Mouse (Mus musculus): ENCODE results near the gene Apobec1. TPM values are rescaled to one million over a fixed set of nuclear protein-coding genes. Genes with fewer than 3 reads are reported as not detected.
A peak's percentile ranks its signal among the peaks of the same experiment; 100 is the strongest.

Gene Apobec1
- total and polyA plus RNA-seq, 3 experiments, result 39.6 to 42.6 (median 41.9) TPM

DNA sequence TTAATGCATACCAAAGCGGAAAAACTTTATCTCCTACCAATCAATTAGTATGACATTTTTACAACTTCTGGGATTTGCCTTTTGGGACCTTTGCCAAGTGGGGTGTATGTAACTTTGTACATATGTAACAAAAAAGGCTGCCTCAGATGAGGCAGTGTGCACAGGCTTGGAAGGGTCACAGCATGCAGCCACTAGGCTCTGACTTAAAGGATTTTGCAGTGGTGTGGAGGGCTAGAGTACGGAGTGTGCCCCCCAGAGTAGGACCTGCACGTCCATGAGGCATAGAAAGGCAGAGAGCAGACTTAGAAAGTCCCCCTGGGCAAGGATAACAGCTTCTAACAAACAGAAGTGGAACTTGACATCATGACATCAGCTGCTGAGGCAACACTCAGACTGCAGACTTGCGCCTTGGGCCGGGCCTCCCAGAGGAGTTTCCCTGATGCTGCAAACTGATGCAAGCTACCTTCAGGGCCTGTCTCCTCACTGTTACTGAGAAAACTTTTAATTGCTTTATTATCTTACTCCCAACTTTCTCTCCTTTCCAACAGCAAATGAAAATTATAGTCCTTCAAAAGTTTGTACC, 48.2 kb upstream of the Apobec1 start:
- in situ Hi-C loops (cut with MboI; ENCODE audit: low pct_ligation_motif_present, low pct_unique_long_range_greater_than_20kb, low sequenced_read_pairs) (loop anchor here (25.0 kb wide), 1 partner anchor 137 kb away; no protein-coding TSS in a partner anchor), dilution Hi-C loops (cut with MboI; ENCODE audit: extremely low pct_ligation_motif_present, extremely low pct_unique_long_range_greater_than_20kb, low sequenced_read_pairs) (no loop called here)
- peaks cover 16 to 49% of the 10 kb centered on the region in 2 experiments; a peak in 3 of 4 replicates for H3K4me1 ChIP-seq (ENCODE audit: control insufficient read depth in 1 of 2, insufficient read depth in 2 of 2)
- no peak overlapping the region for H3K4me3 ChIP-seq (replicated peaks in 1 of 3; ENCODE audit: low read depth in 2 of 3, low read length in 2 of 3, poor library complexity in 1 of 3)
- H3K36me3 ChIP-seq (replicated peaks in 1 of 2; ENCODE audit: control insufficient read depth in 1 of 2, insufficient read depth in 1 of 2, low read length in 1 of 2), result no peaks in the 10 kb centered on the region
- peak overlapping the region; percentile 76 for H3K9ac ChIP-seq (ENCODE audit: insufficient read depth, low read depth)
- peak; percentile 67 for DNase-seq (ENCODE audit: extremely low read depth)
- no peak overlapping the region for H3K4me2 ChIP-seq (ENCODE audit: insufficient read depth, low read depth, poor library complexity, severe bottlenecking)
- TF ChIP-seq RAD21 (IDR thresholded peaks at IDR 0.05; ENCODE audit: low read depth, low read length) (no peak), NRF1 (IDR thresholded peaks at IDR 0.05; ENCODE audit: low read depth, low read length) (peak; percentile 36; the same call in 1 of the 2 replicates), ZC3H11A (IDR thresholded peaks at IDR 0.05; ENCODE audit: low read depth, low read length) (no peak), POLR2AphosphoS2 (IDR thresholded peaks at IDR 0.05; ENCODE audit: low read depth, low read length) (no peak), BHLHE40 (IDR thresholded peaks at IDR 0.05; ENCODE audit: low read depth, low read length) (0 out of 2 replicates have a peak, but pooled peaks have one; percentile 20), MAX (IDR thresholded peaks at IDR 0.05; ENCODE audit: low read length) (no peak), CHD2 (IDR thresholded peaks at IDR 0.05; ENCODE audit: low read length) (no peak), EP300 (IDR thresholded peaks at IDR 0.05; ENCODE audit: low read length) (peak; percentile 33; the same call in 1 of the 2 replicates), MXI1 (IDR thresholded peaks at IDR 0.05; ENCODE audit: low read depth, low read length) (peak; percentile 51; the same call in 1 of the 2 replicates), USF2 (conservative IDR thresholded peaks at IDR 0.05; ENCODE audit: low read depth, low read length) (no peak), MAFK (IDR thresholded peaks at IDR 0.05; ENCODE audit: insufficient replicate concordance, low read length) (no peak), MYC (IDR thresholded peaks at IDR 0.05; ENCODE audit: low read depth, low read length) (no peak), HCFC1 (IDR thresholded peaks at IDR 0.05; ENCODE audit: low read depth, low read length) (no peak), IRF4 (IDR thresholded peaks at IDR 0.05; ENCODE audit: low read depth, low read length) (peak; percentile 61), CTCF (conservative IDR thresholded peaks at IDR 0.05 in 1 of 2, IDR thresholded peaks at IDR 0.05 in 1 of 2; ENCODE audit: low read depth in 2 of 2, low read length in 2 of 2) (no peak), MAZ (IDR thresholded peaks at IDR 0.05; ENCODE audit: low read depth, low read length) (0 out of 2 replicates have a peak, but pooled peaks have one; percentile 26), SIN3A (IDR thresholded peaks at IDR 0.05; ENCODE audit: low read length) (no peak), TCF12 (IDR thresholded peaks at IDR 0.05; ENCODE audit: low read depth, low read length) (no peak; the same call in 1 of the 2 replicates), GABPA (IDR thresholded peaks at IDR 0.05; ENCODE audit: insufficient replicate concordance, low read depth, low read length) (no peak), NELFE (IDR thresholded peaks at IDR 0.05; ENCODE audit: low read depth, low read length) (no peak), JUND (conservative IDR thresholded peaks at IDR 0.05; ENCODE audit: low read depth, low read length) (no peak), ETS1 (conservative IDR thresholded peaks at IDR 0.05; ENCODE audit: low read depth, low read length) (peak; percentile 80), JUN (IDR thresholded peaks at IDR 0.05; ENCODE audit: insufficient read depth, low read depth, low read length) (no peak), MEF2A (IDR thresholded peaks at IDR 0.05; ENCODE audit: borderline replicate concordance, low read depth, low read length) (peak; percentile 47; the same call in 1 of the 2 replicates), SMC3 (IDR thresholded peaks at IDR 0.05; ENCODE audit: low read depth, low read length) (no peak)
- peak overlapping the region; percentile 95 for H3K27ac ChIP-seq (ENCODE audit: insufficient read depth, low read depth)
- H3K27me3 ChIP-seq (replicated peaks), result no peaks in the 10 kb centered on the region
- no peaks in the 10 kb centered on the region for H3K79me2 ChIP-seq (replicated peaks; ENCODE audit: control insufficient read depth, extremely low read depth, insufficient read depth, poor library complexity, severe bottlenecking)
- H3K9me3 ChIP-seq (replicated peaks; ENCODE audit: low read length), result peaks cover 3% of the 10 kb centered on the region

All from CH12.LX (cell line).